Mouse (Mus musculus): ENCODE data around the gene Dmrtc1b.
"Not testable (repeated sequence)": the region's sequence is repeated elsewhere in the genome, so short reads cannot be mapped to it uniquely, and the experiment has no call there.

GRCm38 (mm10) chrX:102684706-102685105 lies 23.0 kb upstream of the Dmrtc1b start:
- TF ChIP-seq HCFC1 (IDR thresholded peaks at IDR 0.05; ENCODE audit: borderline replicate concordance, insufficient read depth, low read length); ZC3H11A (IDR thresholded peaks at IDR 0.05; ENCODE audit: borderline replicate concordance, low read depth, low read length): not testable (repeated sequence)

Measured in ES-E14 (cell line).